Mouse (Mus musculus) liver, postnatal 0 days (tissue): ENCODE measurements at regions not wholly inside any gene's neighbourhood (a gene's known extent, or its start where the extent isn't known, plus 50 kb on each side); places are given as distances from the start of the nearest gene placed in this dataset.

ENCODE experiments used
- ATAC-seq: fragments of 200-750 bp; cut with Nextera tagmentation; 2 replicates; pipeline ENCODE4 v1.8.0; 2017; ENCODE audit warnings: mild to moderate bottlenecking, moderate library complexity
- DNase-seq: peaks from one replicate; pipeline ENCODE4 v3.0.0-alpha.2; 2016
- H3K27ac ChIP-seq: fragments of 300-500 bp; sonication (generic); 2 replicates; pipeline ENCODE4 v1.5.1; 2014; ENCODE audit warnings: antibody characterized with exemption, moderate library complexity, mild to moderate bottlenecking, low read depth
- H3K27me3 ChIP-seq: fragments of 300-500 bp; sonication (generic); 2 replicates; pipeline ENCODE4 v1.6.1; 2014; ENCODE audit warnings: low read length, control low read depth, mixed read lengths; ENCODE audit not compliant: insufficient read depth
- H3K36me3 ChIP-seq: fragments of 300-500 bp; sonication (generic); replicated peaks from 2 replicates; pipeline ENCODE4 v1.6.1; 2014; ENCODE audit warnings: mild to moderate bottlenecking, control low read depth, low read length, moderate library complexity, mixed read lengths; ENCODE audit not compliant: insufficient read depth
- H3K4me1 ChIP-seq: fragments of 300-500 bp; sonication (generic); 2 replicates; pipeline ENCODE4 v1.6.1; 2014; ENCODE audit warnings: antibody characterized with exemption, mild to moderate bottlenecking, control low read depth; ENCODE audit not compliant: insufficient read depth
- H3K4me2 ChIP-seq: fragments of 300-500 bp; sonication (generic); 2 replicates; pipeline ENCODE4 v1.6.1; 2014; ENCODE audit warnings: low read depth, mild to moderate bottlenecking, low read length, moderate library complexity, mixed read lengths
- H3K4me3 ChIP-seq: fragments of 300-500 bp; sonication (generic); 2 replicates; pipeline ENCODE4 v1.5.1; 2014; ENCODE audit warnings: low read depth, low read length
- H3K9ac ChIP-seq: fragments of 300-500 bp; sonication (generic); replicated peaks from 2 replicates; pipeline ENCODE4 v1.6.1; 2014; ENCODE audit warnings: mild to moderate bottlenecking, moderate library complexity
- H3K9me3 ChIP-seq: fragments of 300-500 bp; sonication (generic); 2 replicates; pipeline ENCODE4 v1.6.1; 2016; ENCODE audit warnings: mild to moderate bottlenecking, control low read depth, low read length, mixed read lengths
- CTCF ChIP-seq: sonication (generic); IDR thresholded peaks from 2 replicates; pipeline ENCODE4 v1.5.1; 2016; ENCODE audit warnings: antibody characterized with exemption, low read depth
- EP300 ChIP-seq: IDR thresholded peaks from 2 replicates; pipeline ENCODE4 v1.6.1; 2016; ENCODE audit warnings: antibody characterized with exemption, low read depth, mild to moderate bottlenecking
- WGBS: fragments of 180-500 bp; shearing (Covaris S2); extraction: QIAGEN DNeasy Blood & Tissue Kit; methylation state at CpG from one replicate; pipeline ENCODE4 v1.1.7; 2014; ENCODE audit not compliant: insufficient replicate concordance; 5-methylcytosine and 5-hydroxymethylcytosine counted together

GRCm38 (mm10) chr11:24339061-24339460 lies 261.2 kb downstream of the Bcl11a start:
- H3K4me1 ChIP-seq: peaks cover 5% of the 10 kb centered on the region; the same call in 1 of the 2 replicates
- H3K9me3 ChIP-seq: no peaks in the 10 kb centered on the region
- H3K4me2 ChIP-seq: no peak overlapping the region
- DNase-seq (no peak), ATAC-seq (no peak)
- TF ChIP-seq EP300 (no peak), CTCF (no peak)
- H3K9ac ChIP-seq: no peak overlapping the region
- H3K27me3 ChIP-seq: no peaks in the 10 kb centered on the region
- H3K4me3 ChIP-seq: no peak overlapping the region
- 50% methylated on average over 1 of the region's 2 CpGs for WGBS
- H3K36me3 ChIP-seq: no peaks in the 10 kb centered on the region
- no peak overlapping the region for H3K27ac ChIP-seq

GRCm38 (mm10) chr11:24340677-24341076 lies 262.8 kb downstream of the Bcl11a start:
- H3K9ac ChIP-seq: no peak overlapping the region
- DNase-seq (no peak), ATAC-seq (0 out of 2 replicates have a peak, but pooled peaks have one; percentile 19)
- H3K4me1 ChIP-seq: peaks cover 5% of the 10 kb centered on the region; the same call in 1 of the 2 replicates
- no peaks in the 10 kb centered on the region for H3K27me3 ChIP-seq
- TF ChIP-seq CTCF (no peak), EP300 (no peak)
- H3K27ac ChIP-seq: no peak overlapping the region
- H3K4me3 ChIP-seq: no peak overlapping the region
- no peaks in the 10 kb centered on the region for H3K36me3 ChIP-seq
- H3K4me2 ChIP-seq: 0 out of 2 replicates have a peak overlapping the region, but pooled peaks have one; percentile 20
- WGBS: 70% methylated on average over 2 of the region's 2 CpGs
- H3K9me3 ChIP-seq: no peaks in the 10 kb centered on the region

- WGBS: 84% methylated on average over 3 of the region's 3 CpGs
- Histone ChIP-seq H3K9me3 (no peaks in the 10 kb centered on the region), H3K4me1 (peaks cover 5% of the 10 kb centered on the region; the same call in 1 of the 2 replicates), H3K36me3 (no peaks in the 10 kb centered on the region), H3K4me3 (no peak overlapping the region), H3K9ac (no peak overlapping the region), H3K27ac (no peak overlapping the region), H3K27me3 (no peaks in the 10 kb centered on the region), H3K4me2 (no peak overlapping the region)
- no peak for ATAC-seq
- no peak for TF ChIP-seq CTCF
- TF ChIP-seq EP300: no peak
- no peak for DNase-seq
These were observed 263.8 kb downstream of the Bcl11a start for GRCm38 (mm10) chr11:24341650-24342049.

- Histone ChIP-seq H3K27ac (no peak overlapping the region), H3K27me3 (no peaks in the 10 kb centered on the region), H3K9me3 (no peaks in the 10 kb centered on the region), H3K4me1 (peaks cover 5% of the 10 kb centered on the region; the same call in 1 of the 2 replicates), H3K36me3 (no peaks in the 10 kb centered on the region), H3K4me2 (no peak overlapping the region), H3K4me3 (no peak overlapping the region), H3K9ac (no peak overlapping the region)
- WGBS: 56% methylated on average over 2 of the region's 2 CpGs
- DNase-seq: no peak
- TF ChIP-seq EP300 (no peak), CTCF (no peak)
- no peak for ATAC-seq
These were observed 264.3 kb downstream of the Bcl11a start for GRCm38 (mm10) chr11:24342176-24342575.

- Histone ChIP-seq H3K4me2 (no peak overlapping the region), H3K9me3 (no peaks in the 10 kb centered on the region), H3K9ac (no peak overlapping the region), H3K4me3 (no peak overlapping the region), H3K4me1 (peaks cover 5% of the 10 kb centered on the region; the same call in 1 of the 2 replicates), H3K27ac (no peak overlapping the region), H3K36me3 (no peaks in the 10 kb centered on the region), H3K27me3 (no peaks in the 10 kb centered on the region)
- DNase-seq (no peak), ATAC-seq (no peak)
- WGBS: 84% methylated on average over 2 of the region's 2 CpGs
- TF ChIP-seq CTCF (no peak), EP300 (no peak)
These were observed 264.9 kb downstream of the Bcl11a start for GRCm38 (mm10) chr11:24342732-24343131.

- Histone ChIP-seq H3K4me3 (no peak overlapping the region), H3K4me1 (no peaks in the 10 kb centered on the region), H3K27ac (no peak overlapping the region), H3K27me3 (no peaks in the 10 kb centered on the region), H3K4me2 (no peak overlapping the region), H3K36me3 (no peaks in the 10 kb centered on the region), H3K9ac (no peak overlapping the region), H3K9me3 (no peaks in the 10 kb centered on the region)
- 77% methylated on average over 12 of the region's 12 CpGs for WGBS
- DNase-seq (no peak), ATAC-seq (no peak)
- TF ChIP-seq EP300 (no peak), CTCF (no peak)
These were observed 269.4 kb downstream of the Bcl11a start for GRCm38 (mm10) chr11:24347225-24347624.

- Histone ChIP-seq H3K27me3 (no peaks in the 10 kb centered on the region), H3K9me3 (no peaks in the 10 kb centered on the region), H3K36me3 (no peaks in the 10 kb centered on the region), H3K4me1 (no peaks in the 10 kb centered on the region), H3K27ac (no peak overlapping the region), H3K9ac (no peak overlapping the region), H3K4me2 (no peak overlapping the region), H3K4me3 (no peak overlapping the region)
- 74% methylated on average over 4 of the region's 4 CpGs for WGBS
- TF ChIP-seq CTCF (no peak), EP300 (no peak)
- no peak for ATAC-seq
- DNase-seq: no peak
These were observed 270.9 kb downstream of the Bcl11a start for GRCm38 (mm10) chr11:24348741-24349140.
